ENCODE assay signal across 8 mouse cellular contexts in genomic region chr13:68998918-68999801, GRCm38 (mm10). TPM values are rescaled to one million over a fixed set of nuclear protein-coding genes. Genes with fewer than 3 reads are reported as not detected.
DNase-seq lines count a peak whose midpoint lies in the region; ATAC-seq and TF ChIP-seq lines count a peak whose summit lies in the region.

Gene Adcy2 (minus strand): TSS chr13:68999541.

- peak within 1 kb of the TSS; percentile 65 for H3K27ac ChIP-seq in embryonic facial prominence, embryonic 15.5 days (replicated peaks)
- no peak within 1 kb of the TSS for H3K27ac ChIP-seq in heart, embryonic 15.5 days
- peak within 1 kb of the TSS; percentile 74 for H3K27ac ChIP-seq in lung, postnatal 0 days (ENCODE audit: low read length)

- under 1% methylated on average over 72 of the region's 106 CpGs for WGBS in embryonic facial prominence, embryonic 15.5 days
- WGBS in heart, embryonic 15.5 days = under 1% methylated on average over 91 of the region's 106 CpGs
- 1% methylated on average over 60 of the region's 106 CpGs for WGBS in lung, postnatal 0 days

- DNase-seq in layer of hippocampus, postnatal 10 days (ENCODE audit: low spot score in 2 of 2) = peak; percentile 77 to 81
- DNase-seq in lung, postnatal 0 days (ENCODE audit: low spot score) = peak; percentile 85
- peak; percentile 84 for DNase-seq in right cerebral cortex, postnatal 10 days (ENCODE audit: low spot score in 2 of 2)

- no peak for ATAC-seq in megakaryocyte, adult 5-6 weeks (ENCODE audit: poor library complexity, severe bottlenecking)
- peak; percentile 89 for ATAC-seq in embryonic facial prominence, embryonic 15.5 days (ENCODE audit: insufficient number of reproducible peaks, low FRiP score, low TSS enrichment, low read depth)
- peak; percentile 85 for ATAC-seq in heart, embryonic 15.5 days (replicated peaks; ENCODE audit: insufficient number of reproducible peaks, insufficient read depth, low FRiP score, low read depth)
- ATAC-seq in lung, postnatal 0 days = peak; percentile 92
- ATAC-seq in inflammation-experienced regulatory T-cells, adult 6 months = no peak

- TF ChIP-seq EP300 in lung, postnatal 0 days (IDR thresholded peaks at IDR 0.05) = no peak

- H3K4me2 ChIP-seq in embryonic facial prominence, embryonic 15.5 days (replicated peaks) = peak within 1 kb of the TSS; percentile 91
- peak within 1 kb of the TSS; percentile 98 for H3K4me2 ChIP-seq in heart, embryonic 15.5 days
- H3K4me2 ChIP-seq in lung, postnatal 0 days (replicated peaks; ENCODE audit: low read depth, low read length) = peak within 1 kb of the TSS; percentile 68

- H3K9me3 ChIP-seq in megakaryocyte, embryonic 14.5 days = no peaks in the 10 kb centered on the region
- H3K9me3 ChIP-seq in embryonic facial prominence, embryonic 15.5 days (replicated peaks) = no peaks in the 10 kb centered on the region
- no peaks in the 10 kb centered on the region for H3K9me3 ChIP-seq in heart, embryonic 15.5 days (replicated peaks)
- no peaks in the 10 kb centered on the region for H3K9me3 ChIP-seq in lung, postnatal 0 days (ENCODE audit: low read length)

- peaks cover 41% of the 10 kb centered on the region for H3K27me3 ChIP-seq in megakaryocyte, embryonic 14.5 days (replicated peaks)
- peaks cover 13% of the 10 kb centered on the region; the same call in 1 of the 2 replicates for H3K27me3 ChIP-seq in embryonic facial prominence, embryonic 15.5 days
- H3K27me3 ChIP-seq in heart, embryonic 15.5 days = peaks cover 49% of the 10 kb centered on the region
- no peaks in the 10 kb centered on the region for H3K27me3 ChIP-seq in lung, postnatal 0 days (replicated peaks; ENCODE audit: insufficient read depth, low read length)

- TF ChIP-seq CTCF in lung, postnatal 0 days (IDR thresholded peaks at IDR 0.05) = peak; percentile 29

- no peaks in the 10 kb centered on the region for H3K4me1 ChIP-seq in megakaryocyte, embryonic 14.5 days
- peaks cover 21% of the 10 kb centered on the region for H3K4me1 ChIP-seq in embryonic facial prominence, embryonic 15.5 days
- H3K4me1 ChIP-seq in heart, embryonic 15.5 days (replicated peaks) = peaks cover 20% of the 10 kb centered on the region
- 0 out of 2 replicates have a peak, but pooled peaks cover 3% of the 10 kb centered on the region for H3K4me1 ChIP-seq in lung, postnatal 0 days (ENCODE audit: insufficient read depth, low read depth, low read length)

- H3K4me3 ChIP-seq in megakaryocyte, embryonic 14.5 days (replicated peaks) = peak within 1 kb of the TSS; percentile 62
- peak within 1 kb of the TSS; percentile 64 for H3K4me3 ChIP-seq in embryonic facial prominence, embryonic 15.5 days (replicated peaks)
- peak within 1 kb of the TSS; percentile 63 for H3K4me3 ChIP-seq in heart, embryonic 15.5 days
- H3K4me3 ChIP-seq in lung, postnatal 0 days (ENCODE audit: low read depth, low read length) = peak within 1 kb of the TSS; percentile 56

- peak within 1 kb of the TSS; percentile 53 for H3K9ac ChIP-seq in embryonic facial prominence, embryonic 15.5 days
- peak within 1 kb of the TSS; percentile 59 for H3K9ac ChIP-seq in heart, embryonic 15.5 days
- H3K9ac ChIP-seq in lung, postnatal 0 days (replicated peaks; ENCODE audit: low read depth) = peak within 1 kb of the TSS; percentile 65

- no peaks in the 10 kb centered on the region for H3K36me3 ChIP-seq in megakaryocyte, embryonic 14.5 days (replicated peaks; ENCODE audit: low read length)
- H3K36me3 ChIP-seq in embryonic facial prominence, embryonic 15.5 days = no peaks in the 10 kb centered on the region
- no peaks in the 10 kb centered on the region for H3K36me3 ChIP-seq in heart, embryonic 15.5 days
- no peaks in the 10 kb centered on the region for H3K36me3 ChIP-seq in lung, postnatal 0 days (ENCODE audit: insufficient read depth, low read length)

RNA-seq across cellular contexts. Expression of gene Adcy2, which starts in this region (rescaled TPM):
- polyA plus RNA-seq in megakaryocyte, embryonic 14.5 days (2012; ENCODE audit: insufficient read depth, low replicate concordance) = not detected in 2 replicates
- 0.09 TPM in 1 of 2 replicates, not detected in the other for total RNA-seq in megakaryocyte, adult 5-6 weeks (2015)
- total RNA-seq in megakaryocyte, adult 5-6 weeks (2017) = 0.11 and 0.16 TPM in 2 replicates
- 8.0 and 8.5 TPM in 2 replicates for polyA plus RNA-seq in embryonic facial prominence, embryonic 15.5 days (2015; fragmentation: Nextera tagmentation; extraction: Ambion mirVana)
- 0.98 and 1.9 TPM in 2 replicates for polyA plus RNA-seq in heart, embryonic 15.5 days (2015; fragmentation: Nextera tagmentation; extraction: Ambion mirVana)
- total RNA-seq in layer of hippocampus, postnatal 10 days (2021) = 10 to 100 TPM; 69.2 to 73.5 TPM
- polyA plus RNA-seq in lung, postnatal 0 days (2015; fragmentation: Nextera tagmentation; extraction: Ambion mirVana) = 12.5 and 14.7 TPM in 2 replicates
- polyA plus RNA-seq in inflammation-experienced regulatory T-cells, adult 6 months (2017; shearing (Covaris generic)) = not detected

Comparison
In these comparisons a context has a peak if more than half of its experiments do, and no peak if none do; other contexts are left out.
1. RNA of gene Adcy2 (total RNA-seq): 69.2 to 73.5 TPM in layer of hippocampus, postnatal 10 days; 0.09 to 0.16 TPM in megakaryocyte, adult 5-6 weeks; every median in the first group is over 10 times any median in the second.
2. ATAC-seq: peak in embryonic facial prominence, embryonic 15.5 days (single experiment), heart, embryonic 15.5 days (single experiment) and lung, postnatal 0 days (single experiment); none in megakaryocyte, adult 5-6 weeks (single experiment) and inflammation-experienced regulatory T-cells, adult 6 months (single experiment).
3. Peak in every context shown above with its lines, with median percentiles within 50 percentile points of each other: H3K4me3 ChIP-seq, H3K4me2 ChIP-seq, H3K9ac ChIP-seq and DNase-seq.